Mouse (Mus musculus) myocyte (in vitro differentiated cells): ENCODE results near the gene Ankrd12.

ENCODE experiments used
- CEBPB ChIP-seq: IDR thresholded peaks from 2 replicates; pipeline ENCODE4 v1.6.1; 2011; ENCODE audit warnings: mild to moderate bottlenecking, moderate library complexity; ENCODE audit not compliant: poor library complexity, insufficient read depth, severe bottlenecking
- E2F4 ChIP-seq: IDR thresholded peaks from one replicate; pipeline ENCODE4 v1.6.1; 2011; ENCODE audit warnings: mild to moderate bottlenecking, control low read depth, moderate library complexity; ENCODE audit not compliant: insufficient read depth
- MAX ChIP-seq: IDR thresholded peaks from one replicate; pipeline ENCODE4 v1.6.1; 2011; ENCODE audit warnings: low read depth, mild to moderate bottlenecking, control low read depth
- MYOD1 ChIP-seq, 3 experiments: IDR thresholded peaks; one replicate each; pipeline ENCODE4 v1.6.1; 2011; ENCODE audit warnings: control low read depth in 2 of 3, low read depth in 2 of 3, mild to moderate bottlenecking in 2 of 3, moderate library complexity in 1 of 3; ENCODE audit not compliant: insufficient read length in 2 of 3, control insufficient read depth in 1 of 3
- MYOG ChIP-seq, 3 experiments: IDR thresholded peaks; one replicate each; pipeline ENCODE4 v1.6.1; 2011; ENCODE audit warnings: control low read depth in 2 of 3, low read depth in 2 of 3, mild to moderate bottlenecking in 2 of 3; ENCODE audit not compliant: insufficient read length in 2 of 3, control insufficient read depth in 1 of 3, insufficient read depth in 1 of 3
- POLR2A ChIP-seq: IDR thresholded peaks from one replicate; pipeline ENCODE4 v1.6.1; 2011; ENCODE audit warnings: low read depth, mild to moderate bottlenecking, control low read depth, moderate library complexity; ENCODE audit not compliant: insufficient read length
- POLR2AphosphoS2 ChIP-seq: IDR thresholded peaks from one replicate; pipeline ENCODE4 v1.6.1; 2011; ENCODE audit warnings: low read depth, control low read depth; ENCODE audit not compliant: insufficient read length
- REST ChIP-seq: IDR thresholded peaks from one replicate; pipeline ENCODE4 v1.6.1; 2011; ENCODE audit warnings: mild to moderate bottlenecking, control low read depth, moderate library complexity; ENCODE audit not compliant: insufficient read depth, insufficient read length
- SRF ChIP-seq: IDR thresholded peaks from one replicate; pipeline ENCODE4 v1.6.1; 2011; ENCODE audit warnings: low read depth; ENCODE audit not compliant: control insufficient read depth, insufficient read length
- TCF12 ChIP-seq: IDR thresholded peaks from one replicate; pipeline ENCODE4 v1.6.1; 2011; ENCODE audit warnings: mild to moderate bottlenecking, control low read depth; ENCODE audit not compliant: poor library complexity, insufficient read depth, severe bottlenecking
- TCF3 ChIP-seq: IDR thresholded peaks from one replicate; pipeline ENCODE4 v1.6.1; 2011; ENCODE audit warnings: low read depth, control low read depth; ENCODE audit not compliant: insufficient read length
- USF1 ChIP-seq: IDR thresholded peaks from one replicate; pipeline ENCODE4 v1.6.1; 2011; ENCODE audit warnings: low read depth, mild to moderate bottlenecking, control low read depth, moderate library complexity

GRCm38 (mm10) chr17:65961606-65962136, 115.2 kb downstream of the Ankrd12 start:
- no peak for TF ChIP-seq POLR2A
- no peak for TF ChIP-seq MAX
- TF ChIP-seq CEBPB, result no peak
- TF ChIP-seq POLR2AphosphoS2, result no peak
- TF ChIP-seq MYOD1 (IDR thresholded peaks at IDR 0.05; ENCODE audit: control insufficient read depth in 1 of 3, insufficient read length in 2 of 3, low read depth in 2 of 3), result peak in 2 of 3 experiments; percentile 68 to 82
- TF ChIP-seq MYOG (IDR thresholded peaks at IDR 0.05; ENCODE audit: control insufficient read depth in 1 of 3, insufficient read depth in 1 of 3, insufficient read length in 2 of 3, low read depth in 2 of 3), result peak in 2 of 3 experiments; percentile 10 to 23
- TF ChIP-seq SRF, result no peak
- TF ChIP-seq TCF12, result no peak
- no peak for TF ChIP-seq E2F4
- no peak for TF ChIP-seq USF1
- TF ChIP-seq TCF3, result peak; percentile 43
- no peak for TF ChIP-seq REST
